Mouse (Mus musculus) C2C12 (cell line): ENCODE results near the gene Park7.

Experiments used
- CTCF ChIP-seq: IDR thresholded peaks from one replicate; pipeline ENCODE4 v1.5.1; 2011; ENCODE audit not compliant: control insufficient read depth, insufficient read depth, insufficient read length
- MYOD1 ChIP-seq: IDR thresholded peaks from one replicate; pipeline ENCODE4 v1.6.1; 2011; ENCODE audit warnings: low read depth; ENCODE audit not compliant: control insufficient read depth, insufficient read length
- USF1 ChIP-seq: IDR thresholded peaks from one replicate; pipeline ENCODE4 v1.6.1; 2011; ENCODE audit warnings: low read depth, mild to moderate bottlenecking, control low read depth, moderate library complexity

DNA sequence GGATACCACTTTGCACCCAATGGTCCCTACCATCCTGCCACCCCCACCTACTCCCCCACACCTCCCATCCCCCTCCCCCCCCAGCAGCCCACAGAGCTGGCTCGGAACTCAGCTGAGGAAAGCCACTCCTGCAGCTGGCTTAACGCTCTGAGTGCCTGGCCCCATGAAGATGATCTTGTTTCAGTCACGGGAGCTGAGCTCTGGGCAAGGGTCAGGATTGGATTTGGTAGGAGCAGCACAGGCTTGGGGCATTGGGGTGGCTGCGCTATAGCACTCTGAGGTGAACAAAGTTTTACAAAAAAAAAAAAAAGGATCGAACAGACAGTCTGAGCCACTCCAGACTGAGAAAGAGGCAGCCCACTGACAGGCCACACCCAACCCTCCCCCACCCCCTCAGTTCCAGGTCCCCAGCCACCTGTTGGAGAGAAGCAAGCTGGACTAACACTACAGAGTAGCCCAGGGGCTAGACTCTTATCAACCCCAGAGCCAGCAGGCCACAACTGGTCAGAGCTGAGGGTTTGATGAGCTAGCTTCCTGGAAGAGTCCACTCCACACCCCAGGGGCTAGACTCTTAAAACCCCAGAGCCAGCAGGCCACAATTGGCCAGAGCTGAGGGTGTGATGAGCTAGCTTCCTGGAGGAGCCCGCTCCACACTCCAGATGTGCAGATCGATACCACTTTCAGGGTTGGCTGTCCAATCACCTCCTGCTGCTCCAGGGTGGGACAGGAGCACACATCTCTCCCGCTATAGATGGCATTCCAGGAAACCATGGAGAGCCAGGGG lies 19.3 kb downstream of the Park7 start:
- TF ChIP-seq MYOD1 (no peak), CTCF (no peak), USF1 (no peak)
